Mouse (Mus musculus) bone marrow, adult 2 months (tissue): ENCODE measurements around the gene Ripply2.

ENCODE experiments used
- CTCF ChIP-seq: fragments of 200-500 bp; IDR thresholded peaks from 2 replicates; pipeline ENCODE4 v1.5.1; 2011; ENCODE audit warnings: low read length, control low read depth; ENCODE audit not compliant: control insufficient read depth, insufficient read depth
- POLR2A ChIP-seq: fragments of 200-500 bp; IDR thresholded peaks from 2 replicates; pipeline ENCODE4 v1.6.1; 2011; ENCODE audit warnings: low read depth, mild to moderate bottlenecking, control low read depth, low read length, borderline replicate concordance; ENCODE audit not compliant: control insufficient read depth

DNA sequence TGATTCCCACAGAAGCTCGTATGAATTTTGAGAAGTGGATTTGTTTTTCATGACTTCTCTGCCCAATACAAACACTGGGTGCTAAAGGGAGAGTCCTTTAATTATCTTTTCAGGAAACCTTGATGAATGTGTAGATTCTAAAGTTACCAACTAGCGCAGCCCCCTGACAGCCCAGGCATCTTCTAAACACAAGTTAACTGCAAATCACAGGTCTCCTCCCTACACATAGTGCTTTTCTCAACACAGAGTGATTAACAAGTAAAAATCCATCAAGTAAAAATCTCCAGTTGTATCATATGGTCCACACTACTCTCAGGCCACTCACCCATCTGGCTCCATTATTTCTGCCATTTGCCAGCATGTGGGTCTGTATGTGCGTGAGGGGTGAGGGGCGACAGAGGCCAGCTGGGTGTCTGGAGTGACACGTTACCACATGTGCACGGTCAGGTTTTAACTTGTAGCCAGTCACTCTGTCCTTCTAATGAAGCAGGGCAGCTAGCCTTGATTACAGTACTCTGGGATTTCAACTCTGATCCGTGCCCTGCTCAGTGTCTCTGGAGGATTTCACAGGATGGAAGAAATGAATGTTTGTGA, 28.5 kb upstream of the Ripply2 start:
- TF ChIP-seq CTCF (no peak), POLR2A (no peak)
